Mouse (Mus musculus) embryonic facial prominence, embryonic 10.5 days (tissue): ENCODE results near the gene Lum. TPM values are rescaled to one million over a fixed set of nuclear protein-coding genes. Genes with fewer than 3 reads are reported as not detected.

ENCODE experiments used
- DNase-seq: peaks from one replicate; pipeline ENCODE4 v3.0.0-alpha.2; 2017; ENCODE audit warnings: low spot score
- H3K27ac ChIP-seq: fragments of 300-500 bp; sonication (generic); replicated peaks from 2 replicates; pipeline ENCODE4 v1.5.1; 2016; ENCODE audit warnings: mild to moderate bottlenecking
- H3K27me3 ChIP-seq: fragments of 300-500 bp; sonication (generic); replicated peaks from 2 replicates; pipeline ENCODE4 v1.6.1; 2016; ENCODE audit warnings: low read depth, mild to moderate bottlenecking; ENCODE audit not compliant: poor library complexity, severe bottlenecking
- H3K36me3 ChIP-seq: fragments of 300-500 bp; sonication (generic); replicated peaks from 2 replicates; pipeline ENCODE4 v1.6.1; 2016; ENCODE audit warnings: mild to moderate bottlenecking, moderate library complexity
- H3K4me1 ChIP-seq: fragments of 300-500 bp; sonication (generic); 2 replicates; pipeline ENCODE4 v1.6.1; 2016
- H3K4me3 ChIP-seq: fragments of 300-500 bp; sonication (generic); 2 replicates; pipeline ENCODE4 v1.5.1; 2016; ENCODE audit warnings: mild to moderate bottlenecking, moderate library complexity
- H3K9me3 ChIP-seq: fragments of 300-500 bp; sonication (generic); 2 replicates; pipeline ENCODE4 v1.6.1; 2016; ENCODE audit warnings: mild to moderate bottlenecking
- WGBS: fragments of 180-500 bp; shearing (Covaris S2); methylation state at CpG from one replicate; pipeline ENCODE4 v1.1.7; 2016; 5-methylcytosine and 5-hydroxymethylcytosine counted together
- polyA plus RNA-seq: library from polyadenylated mRNA; unstranded; fragments of >200 nt; fragmentation: Nextera tagmentation; extraction: Ambion mirVana; gene quantifications from 2 replicates; pipeline ENCODE4 v1.2.1, GENCODE M21; 2016

Lum gene
- 18.8 and 33.3 TPM in 2 replicates for polyA plus RNA-seq

GRCm38 (mm10) chr10:97564957-97565856 is at the start of gene Lum:
Gene Lum (plus strand): TSS chr10:97565128.
- H3K4me3 ChIP-seq, result peak within 1 kb of the TSS; percentile 37
- no peaks in the 10 kb centered on the region for H3K9me3 ChIP-seq
- H3K36me3 ChIP-seq, result peaks cover 7% of the 10 kb centered on the region; the same call in 1 of the 2 replicates
- no peaks in the 10 kb centered on the region for H3K27me3 ChIP-seq
- peaks cover 16% of the 10 kb centered on the region for H3K4me1 ChIP-seq
- H3K27ac ChIP-seq, result peak within 1 kb of the TSS; percentile 77
- 41% methylated on average over 10 of the region's 10 CpGs for WGBS
- peak; percentile 75 for DNase-seq

DNA sequence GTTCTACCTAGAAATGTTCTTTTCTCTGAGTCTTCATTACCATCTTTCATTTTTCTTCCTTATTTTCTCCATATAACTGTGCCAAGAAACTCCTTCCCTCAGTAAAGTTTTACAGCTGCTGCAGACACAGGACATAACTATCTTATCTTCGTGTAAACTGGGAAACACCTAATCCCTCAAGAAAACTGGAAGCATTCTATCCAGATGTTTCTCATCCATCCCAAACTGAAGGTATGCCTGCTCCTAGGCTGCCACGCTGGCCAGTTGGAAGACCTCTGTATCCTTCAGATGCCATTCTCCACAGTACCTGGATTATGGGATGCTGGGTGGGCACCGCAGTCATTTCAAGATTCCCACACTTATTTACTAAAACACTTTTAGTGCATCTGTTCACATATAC is 41.6 kb upstream of the Lum start:
- 86% methylated on average over 3 of the region's 3 CpGs for WGBS
- Histone ChIP-seq H3K27ac (no peak overlapping the region), H3K27me3 (no peaks in the 10 kb centered on the region), H3K4me3 (no peak overlapping the region), H3K36me3 (no peaks in the 10 kb centered on the region), H3K9me3 (no peaks in the 10 kb centered on the region), H3K4me1 (no peaks in the 10 kb centered on the region)
- DNase-seq, result no peak

DNA sequence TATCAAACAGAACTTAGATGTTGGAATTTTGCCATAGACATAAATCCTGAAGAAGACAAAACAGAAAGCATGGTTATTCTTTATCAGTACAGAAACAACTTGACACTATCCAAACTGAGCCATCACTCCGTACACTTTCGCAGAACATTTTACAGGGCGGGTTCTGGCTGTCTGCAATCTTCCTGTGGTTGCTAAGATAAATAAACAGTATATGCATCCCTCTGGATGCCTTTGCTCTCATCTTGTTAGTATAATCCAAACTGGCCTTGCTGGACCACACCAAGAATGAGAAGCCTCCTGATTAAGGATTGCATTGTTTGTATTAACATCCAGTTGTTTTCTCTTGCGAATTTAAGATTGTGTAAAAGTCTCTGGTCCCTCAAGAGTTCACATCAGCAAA is 29.2 kb upstream of the Lum start:
- 79% methylated on average over 4 of the region's 4 CpGs for WGBS
- no peak for DNase-seq
- H3K9me3 ChIP-seq, result no peaks in the 10 kb centered on the region
- no peaks in the 10 kb centered on the region for H3K36me3 ChIP-seq
- H3K27me3 ChIP-seq, result no peaks in the 10 kb centered on the region
- H3K4me3 ChIP-seq, result no peak overlapping the region
- H3K4me1 ChIP-seq, result 0 out of 2 replicates have a peak, but pooled peaks cover 2% of the 10 kb centered on the region
- no peak overlapping the region for H3K27ac ChIP-seq

GRCm38 (mm10) chr10:97536921-97537320 is 28.0 kb upstream of the Lum start:
- Histone ChIP-seq H3K9me3 (no peaks in the 10 kb centered on the region), H3K4me3 (no peak overlapping the region), H3K36me3 (no peaks in the 10 kb centered on the region), H3K27me3 (no peaks in the 10 kb centered on the region), H3K27ac (no peak overlapping the region), H3K4me1 (0 out of 2 replicates have a peak, but pooled peaks cover 2% of the 10 kb centered on the region)
- WGBS, result 39% methylated on average over 2 of the region's 2 CpGs
- DNase-seq, result peak; percentile 12

GRCm38 (mm10) chr10:97538202-97538601 is 26.7 kb upstream of the Lum start:
- 88% methylated on average over 4 of the region's 4 CpGs for WGBS
- no peaks in the 10 kb centered on the region for H3K9me3 ChIP-seq
- no peaks in the 10 kb centered on the region for H3K36me3 ChIP-seq
- DNase-seq, result no peak
- 0 out of 2 replicates have a peak, but pooled peaks cover 2% of the 10 kb centered on the region for H3K4me1 ChIP-seq
- H3K27ac ChIP-seq, result no peak overlapping the region
- H3K4me3 ChIP-seq, result no peak overlapping the region
- H3K27me3 ChIP-seq, result no peaks in the 10 kb centered on the region

- H3K4me3 ChIP-seq, result no peak overlapping the region
- H3K9me3 ChIP-seq, result no peaks in the 10 kb centered on the region; the same call in 1 of the 2 replicates
- no peaks in the 10 kb centered on the region for H3K27me3 ChIP-seq
- H3K27ac ChIP-seq, result no peak overlapping the region
- 82% methylated on average over 1 of the region's 1 CpGs for WGBS
- H3K36me3 ChIP-seq, result no peaks in the 10 kb centered on the region
- no peak for DNase-seq
- no peaks in the 10 kb centered on the region for H3K4me1 ChIP-seq
These were observed 17.2 kb upstream of the Lum start for GRCm38 (mm10) chr10:97547740-97548139.

DNA sequence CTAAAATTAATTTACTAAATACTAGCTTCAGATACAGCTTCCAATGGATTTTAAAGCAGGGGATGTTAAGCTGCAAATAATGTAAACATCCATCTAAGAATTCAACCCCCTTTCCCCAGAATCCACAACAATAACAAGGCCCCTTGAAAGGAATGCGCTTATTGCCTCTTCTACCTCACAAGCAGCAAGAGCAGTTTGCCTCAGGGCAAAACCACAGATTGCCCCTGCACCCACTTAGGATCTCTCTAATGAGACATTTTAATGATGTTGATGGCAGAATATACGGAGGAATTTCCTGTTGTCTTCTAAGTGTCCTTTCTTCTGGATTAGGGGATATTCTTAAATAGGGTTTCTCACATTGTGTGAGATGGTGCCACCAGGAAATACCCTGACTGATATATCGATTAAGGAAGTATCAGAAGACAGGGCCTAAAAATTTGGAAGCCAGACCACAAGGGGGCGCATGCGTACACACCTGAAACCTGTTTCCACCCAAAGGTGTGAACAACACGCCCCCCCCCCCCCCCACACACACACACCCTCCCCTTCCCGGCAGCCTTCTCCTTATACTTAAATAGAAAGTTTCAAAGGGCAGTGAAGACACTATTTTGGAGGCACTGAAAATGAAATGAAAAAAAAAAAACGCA is 2.7 kb downstream of the Lum start:
- H3K36me3 ChIP-seq, result peaks cover 7% of the 10 kb centered on the region; the same call in 1 of the 2 replicates
- no peak overlapping the region for H3K27ac ChIP-seq
- no peaks in the 10 kb centered on the region for H3K27me3 ChIP-seq
- peak; percentile 35 for DNase-seq
- H3K9me3 ChIP-seq, result no peaks in the 10 kb centered on the region
- 47% methylated on average over 8 of the region's 8 CpGs for WGBS
- H3K4me3 ChIP-seq, result no peak overlapping the region
- H3K4me1 ChIP-seq, result peaks cover 16% of the 10 kb centered on the region

- H3K27ac ChIP-seq, result no peak overlapping the region
- DNase-seq, result no peak
These were observed 17.8 kb downstream of the Lum start for GRCm38 (mm10) chr10:97582543-97583231.

GRCm38 (mm10) chr10:97584176-97584575 is 19.2 kb downstream of the Lum start:
- Histone ChIP-seq H3K36me3 (no peaks in the 10 kb centered on the region), H3K9me3 (no peaks in the 10 kb centered on the region), H3K27ac (peak overlapping the region; percentile 48), H3K4me3 (no peak overlapping the region), H3K4me1 (peaks cover 14% of the 10 kb centered on the region; the same call in 1 of the 2 replicates), H3K27me3 (no peaks in the 10 kb centered on the region)
- no peak for DNase-seq
- 39% methylated on average over 3 of the region's 3 CpGs for WGBS

More at GRCm38 (mm10) chr10:97582543-97583231, 17.8 kb downstream of the Lum start:
- Histone ChIP-seq H3K4me3 (no peak overlapping the region), H3K9me3 (no peaks in the 10 kb centered on the region), H3K36me3 (no peaks in the 10 kb centered on the region), H3K27me3 (no peaks in the 10 kb centered on the region), H3K4me1 (peaks cover 14% of the 10 kb centered on the region; the same call in 1 of the 2 replicates)
- WGBS, result 92% methylated on average over 4 of the region's 4 CpGs

DNA sequence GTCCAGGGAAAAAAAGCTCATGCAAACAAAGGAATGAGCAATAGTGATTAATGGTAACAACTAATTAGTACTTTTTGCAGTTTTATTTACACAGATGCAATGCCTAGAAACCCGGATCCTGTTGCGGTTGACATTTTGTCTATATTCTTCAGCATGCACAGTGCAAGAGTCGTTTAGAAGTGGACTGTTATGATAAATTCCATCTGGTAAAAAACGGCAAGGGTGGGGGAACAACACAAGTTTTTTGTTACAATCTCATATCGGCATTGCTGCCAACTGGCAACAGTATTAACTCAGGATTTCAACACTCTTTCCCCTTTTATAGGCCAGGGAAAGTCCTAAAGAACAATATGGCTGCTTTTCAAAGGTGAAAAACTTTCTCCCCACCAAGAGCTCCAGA is 22.2 kb downstream of the Lum start:
- Histone ChIP-seq H3K9me3 (no peaks in the 10 kb centered on the region), H3K4me1 (peaks cover 19% of the 10 kb centered on the region; the same call in 1 of the 2 replicates), H3K36me3 (no peaks in the 10 kb centered on the region), H3K27ac (no peak overlapping the region), H3K27me3 (no peaks in the 10 kb centered on the region), H3K4me3 (no peak overlapping the region)
- 85% methylated on average over 5 of the region's 5 CpGs for WGBS
- no peak for DNase-seq

DNA sequence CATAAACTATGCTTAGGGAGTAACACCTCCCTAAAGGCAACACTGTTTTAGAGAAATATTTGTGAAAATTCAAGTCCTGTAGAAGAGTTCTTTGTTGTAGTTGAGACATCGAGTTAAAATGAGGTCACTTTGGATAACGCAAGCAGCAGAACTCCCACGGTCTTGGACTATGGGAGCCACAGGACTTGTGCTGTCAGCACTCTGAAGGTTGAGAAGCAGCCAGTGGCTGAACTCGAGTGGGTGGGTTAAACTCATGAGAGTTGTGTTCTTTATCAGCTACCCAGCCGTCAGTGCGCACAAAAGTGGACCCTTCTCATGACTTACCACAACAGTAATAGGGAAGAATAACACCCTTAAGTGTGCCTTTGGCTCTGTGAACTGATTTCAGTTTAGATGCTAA is 24.6 kb downstream of the Lum start:
- no peaks in the 10 kb centered on the region for H3K9me3 ChIP-seq
- H3K27me3 ChIP-seq, result no peaks in the 10 kb centered on the region
- no peak overlapping the region for H3K4me3 ChIP-seq
- DNase-seq, result no peak
- H3K36me3 ChIP-seq, result no peaks in the 10 kb centered on the region
- no peak overlapping the region for H3K27ac ChIP-seq
- H3K4me1 ChIP-seq, result peaks cover 10% of the 10 kb centered on the region; the same call in 1 of the 2 replicates
- WGBS, result 91% methylated on average over 6 of the region's 6 CpGs

- Histone ChIP-seq H3K4me3 (no peak overlapping the region), H3K4me1 (peaks cover 14% of the 10 kb centered on the region; the same call in 1 of the 2 replicates), H3K9me3 (no peaks in the 10 kb centered on the region), H3K27ac (no peak overlapping the region), H3K27me3 (no peaks in the 10 kb centered on the region), H3K36me3 (no peaks in the 10 kb centered on the region)
- DNase-seq, result no peak
- WGBS, result 57% methylated on average over 3 of the region's 3 CpGs
These were observed 26.1 kb downstream of the Lum start for GRCm38 (mm10) chr10:97591036-97591435.
